Mouse (Mus musculus): ENCODE data around the gene L3mbtl1.

- TF ChIP-seq CTCF (IDR thresholded peaks at IDR 0.05; ENCODE audit: low read depth): no peak
- TF ChIP-seq EP300 (optimal IDR thresholded peaks at IDR 0.05): no peak
Measured at GRCm38 (mm10) chr2:163001071-163001470, 57.8 kb downstream of the L3mbtl1 start.
